Mouse (Mus musculus) liver, embryonic 15.5 days (tissue): Measurements from ENCODE around the gene B3gnt8. TPM values are rescaled to one million over a fixed set of nuclear protein-coding genes. Genes with fewer than 3 reads are reported as not detected.

Experiments used
- ATAC-seq: fragments of 200-750 bp; cut with Nextera tagmentation; 2 replicates; pipeline ENCODE4 v1.8.0; 2017; ENCODE audit warnings: moderate number of reproducible peaks, mild to moderate bottlenecking, moderate library complexity; ENCODE audit not compliant: insufficient read depth
- H3K27ac ChIP-seq: fragments of 300-500 bp; sonication (generic); replicated peaks from 2 replicates; pipeline ENCODE4 v1.5.1; 2015; ENCODE audit warnings: mild to moderate bottlenecking, inconsistent platforms
- H3K27me3 ChIP-seq: fragments of 300-500 bp; sonication (generic); 2 replicates; pipeline ENCODE4 v1.6.1; 2015; ENCODE audit warnings: mild to moderate bottlenecking, inconsistent platforms
- H3K36me3 ChIP-seq: fragments of 300-500 bp; sonication (generic); replicated peaks from 2 replicates; pipeline ENCODE4 v1.6.1; 2015; ENCODE audit warnings: moderate library complexity, mild to moderate bottlenecking, inconsistent platforms
- H3K4me1 ChIP-seq: fragments of 300-500 bp; sonication (generic); replicated peaks from 2 replicates; pipeline ENCODE4 v1.6.1; 2015; ENCODE audit warnings: inconsistent platforms
- H3K4me2 ChIP-seq: fragments of 300-500 bp; sonication (generic); 2 replicates; pipeline ENCODE4 v1.6.1; 2015; ENCODE audit warnings: moderate library complexity, mild to moderate bottlenecking, inconsistent platforms
- H3K4me3 ChIP-seq: fragments of 300-500 bp; sonication (generic); replicated peaks from 2 replicates; pipeline ENCODE4 v1.5.1; 2015; ENCODE audit warnings: mild to moderate bottlenecking, inconsistent platforms
- H3K9ac ChIP-seq: fragments of 300-500 bp; sonication (generic); 2 replicates; pipeline ENCODE4 v1.6.1; 2015; ENCODE audit warnings: moderate library complexity, mild to moderate bottlenecking, inconsistent platforms
- H3K9me3 ChIP-seq: fragments of 300-500 bp; sonication (generic); replicated peaks from 2 replicates; pipeline ENCODE4 v1.6.1; 2016; ENCODE audit warnings: inconsistent platforms
- WGBS: fragments of 180-500 bp; shearing (Covaris S2); methylation state at CpG from one replicate; pipeline ENCODE4 v1.1.7; 2015; ENCODE audit warnings: mixed read lengths; ENCODE audit not compliant: insufficient replicate concordance; 5-methylcytosine and 5-hydroxymethylcytosine counted together
- polyA plus RNA-seq: library from polyadenylated mRNA; unstranded; fragments of >200 nt; fragmentation: Nextera tagmentation; extraction: Ambion mirVana; gene quantifications from 2 replicates; pipeline ENCODE4 v1.2.1, GENCODE M21; 2015

Gene B3gnt8
- polyA plus RNA-seq, 1 experiment from 2014 or later = 2.7 TPM

GRCm38 (mm10) chr7:25639754-25640153, 13.3 kb downstream of the B3gnt8 start:
- H3K9me3 ChIP-seq = no peaks in the 10 kb centered on the region
- H3K4me1 ChIP-seq = peaks cover 9% of the 10 kb centered on the region; the same call in 1 of the 2 replicates
- 78% methylated on average over 4 of the region's 4 CpGs for WGBS
- H3K9ac ChIP-seq = no peak overlapping the region
- H3K4me2 ChIP-seq = no peak overlapping the region
- H3K4me3 ChIP-seq = no peak overlapping the region
- no peak for ATAC-seq
- no peak overlapping the region for H3K27ac ChIP-seq
- no peaks in the 10 kb centered on the region for H3K27me3 ChIP-seq
- H3K36me3 ChIP-seq = 0 out of 2 replicates have a peak, but pooled peaks cover 5% of the 10 kb centered on the region

- no peaks in the 10 kb centered on the region for H3K9me3 ChIP-seq
- no peaks in the 10 kb centered on the region for H3K27me3 ChIP-seq
- H3K9ac ChIP-seq = no peak overlapping the region
- no peak overlapping the region for H3K4me3 ChIP-seq
- H3K27ac ChIP-seq = no peak overlapping the region
- no peak overlapping the region for H3K4me2 ChIP-seq
- 33% methylated on average over 10 of the region's 10 CpGs for whole genome bisulfite sequencing
- H3K4me1 ChIP-seq = peaks cover 12% of the 10 kb centered on the region; the same call in 1 of the 2 replicates
- 0 out of 2 replicates have a peak, but pooled peaks cover 5% of the 10 kb centered on the region for H3K36me3 ChIP-seq
- ATAC-seq = no peak
Observed at GRCm38 (mm10) chr7:25644136-25644535, 17.7 kb downstream of the B3gnt8 start.

- Histone ChIP-seq H3K9me3 (no peaks in the 10 kb centered on the region), H3K36me3 (0 out of 2 replicates have a peak, but pooled peaks cover 5% of the 10 kb centered on the region), H3K9ac (no peak overlapping the region), H3K4me1 (peaks cover 17% of the 10 kb centered on the region), H3K27me3 (no peaks in the 10 kb centered on the region), H3K4me2 (no peak overlapping the region), H3K27ac (no peak overlapping the region), H3K4me3 (no peak overlapping the region)
- WGBS = 38% methylated on average over 4 of the region's 4 CpGs
- ATAC-seq = no peak
Observed at GRCm38 (mm10) chr7:25644631-25645030, 18.2 kb downstream of the B3gnt8 start.

GRCm38 (mm10) chr7:25645074-25645473, 18.6 kb downstream of the B3gnt8 start:
- H3K4me1 ChIP-seq = peaks cover 21% of the 10 kb centered on the region
- no peaks in the 10 kb centered on the region for H3K27me3 ChIP-seq
- 0 out of 2 replicates have a peak, but pooled peaks cover 5% of the 10 kb centered on the region for H3K36me3 ChIP-seq
- H3K27ac ChIP-seq = no peak overlapping the region
- no peak overlapping the region for H3K4me2 ChIP-seq
- no peak overlapping the region for H3K9ac ChIP-seq
- no peak overlapping the region for H3K4me3 ChIP-seq
- no peaks in the 10 kb centered on the region for H3K9me3 ChIP-seq
- ATAC-seq = no peak
- WGBS = 42% methylated on average over 14 of the region's 14 CpGs

- ATAC-seq = no peak
- 44% methylated on average over 5 of the region's 5 CpGs for WGBS
- no peak overlapping the region for H3K27ac ChIP-seq
- no peak overlapping the region for H3K9ac ChIP-seq
- no peak overlapping the region for H3K4me2 ChIP-seq
- H3K27me3 ChIP-seq = no peaks in the 10 kb centered on the region
- H3K4me1 ChIP-seq = peaks cover 22% of the 10 kb centered on the region
- H3K4me3 ChIP-seq = no peak overlapping the region
- H3K36me3 ChIP-seq = no peaks in the 10 kb centered on the region
- no peaks in the 10 kb centered on the region for H3K9me3 ChIP-seq
Observed at GRCm38 (mm10) chr7:25647574-25648123, 21.2 kb downstream of the B3gnt8 start.

- 17% methylated on average over 5 of the region's 5 CpGs for WGBS
- no peak for ATAC-seq
- H3K4me1 ChIP-seq = peaks cover 16% of the 10 kb centered on the region
Observed at GRCm38 (mm10) chr7:25649839-25650238, 23.4 kb downstream of the B3gnt8 start.

GRCm38 (mm10) chr7:25651281-25651680, 24.8 kb downstream of the B3gnt8 start:
- WGBS = 30% methylated on average over 8 of the region's 8 CpGs
- no peak overlapping the region for H3K9ac ChIP-seq
- peaks cover 22% of the 10 kb centered on the region for H3K4me1 ChIP-seq
- no peaks in the 10 kb centered on the region for H3K27me3 ChIP-seq
- H3K4me2 ChIP-seq = peak overlapping the region; percentile 23; the same call in 1 of the 2 replicates
- H3K4me3 ChIP-seq = 0 out of 2 replicates have a peak overlapping the region, but pooled peaks have one; percentile 6
- H3K36me3 ChIP-seq = no peaks in the 10 kb centered on the region
- 0 out of 2 replicates have a peak, but pooled peaks have one; percentile 11 for ATAC-seq
- H3K9me3 ChIP-seq = no peaks in the 10 kb centered on the region
- H3K27ac ChIP-seq = peak overlapping the region; percentile 10; the same call in 1 of the 2 replicates

More at GRCm38 (mm10) chr7:25649839-25650238, 23.4 kb downstream of the B3gnt8 start:
- Histone ChIP-seq H3K27ac (peak overlapping the region; percentile 49), H3K36me3 (no peaks in the 10 kb centered on the region), H3K27me3 (no peaks in the 10 kb centered on the region), H3K4me2 (no peak overlapping the region), H3K4me3 (no peak overlapping the region), H3K9me3 (no peaks in the 10 kb centered on the region), H3K9ac (no peak overlapping the region)

GRCm38 (mm10) chr7:25652244-25652759, 25.8 kb downstream of the B3gnt8 start:
- Histone ChIP-seq H3K4me3 (no peak overlapping the region), H3K4me1 (peaks cover 30% of the 10 kb centered on the region), H3K27me3 (no peaks in the 10 kb centered on the region), H3K27ac (no peak overlapping the region), H3K36me3 (no peaks in the 10 kb centered on the region), H3K4me2 (peak overlapping the region; percentile 11; the same call in 1 of the 2 replicates), H3K9ac (no peak overlapping the region), H3K9me3 (no peaks in the 10 kb centered on the region)
- no peak for ATAC-seq
- WGBS = 30% methylated on average over 12 of the region's 12 CpGs

- Histone ChIP-seq H3K4me3 (no peak overlapping the region), H3K36me3 (no peaks in the 10 kb centered on the region), H3K9ac (no peak overlapping the region), H3K27ac (0 out of 2 replicates have a peak overlapping the region, but pooled peaks have one; percentile 33), H3K4me1 (peaks cover 44% of the 10 kb centered on the region), H3K4me2 (no peak overlapping the region), H3K9me3 (no peaks in the 10 kb centered on the region), H3K27me3 (no peaks in the 10 kb centered on the region)
- WGBS = 61% methylated on average over 11 of the region's 11 CpGs
- ATAC-seq = no peak
Observed at GRCm38 (mm10) chr7:25655601-25656428, 29.4 kb downstream of the B3gnt8 start.

GRCm38 (mm10) chr7:25657785-25658184, 31.3 kb downstream of the B3gnt8 start:
- Histone ChIP-seq H3K9me3 (no peaks in the 10 kb centered on the region), H3K27me3 (no peaks in the 10 kb centered on the region), H3K27ac (peak overlapping the region; percentile 76; the same call in 1 of the 2 replicates), H3K4me2 (peak overlapping the region; percentile 90), H3K36me3 (0 out of 2 replicates have a peak, but pooled peaks cover 4% of the 10 kb centered on the region), H3K9ac (peak overlapping the region; percentile 46; the same call in 1 of the 2 replicates), H3K4me1 (peaks cover 53% of the 10 kb centered on the region), H3K4me3 (peak overlapping the region; percentile 77)
- ATAC-seq = no peak
- 27% methylated on average over 10 of the region's 10 CpGs for WGBS
